Mouse (Mus musculus) midbrain, embryonic 11.5 days (tissue): Measurements from ENCODE around the gene Camk2d. TPM values are rescaled to one million over a fixed set of nuclear protein-coding genes. Genes with fewer than 3 reads are reported as not detected.

Experiments used
- ATAC-seq: fragments of 200-750 bp; cut with Nextera tagmentation; 2 replicates; pipeline ENCODE4 v1.8.0; 2017; ENCODE audit warnings: moderate TSS enrichment, moderate library complexity; ENCODE audit not compliant: low FRiP score
- DNase-seq: peaks from one replicate; pipeline ENCODE4 v3.0.0; 2015; ENCODE audit warnings: low spot score; ENCODE audit errors: missing footprints
- H3K27ac ChIP-seq: fragments of 300-500 bp; sonication (generic); 2 replicates; pipeline ENCODE4 v1.5.1; 2014; ENCODE audit warnings: low read depth, low read length
- H3K27me3 ChIP-seq: fragments of 300-500 bp; sonication (generic); 2 replicates; pipeline ENCODE4 v1.6.1; 2014; ENCODE audit warnings: mild to moderate bottlenecking, low read length, moderate library complexity, mixed read lengths; ENCODE audit not compliant: control insufficient read depth, insufficient read depth
- H3K36me3 ChIP-seq: fragments of 300-500 bp; sonication (generic); 2 replicates; pipeline ENCODE4 v1.6.1; 2014; ENCODE audit warnings: mild to moderate bottlenecking, low read length, moderate library complexity, mixed read lengths; ENCODE audit not compliant: control insufficient read depth, insufficient read depth
- H3K4me1 ChIP-seq: fragments of 300-500 bp; sonication (generic); 2 replicates; pipeline ENCODE4 v1.6.1; 2014; ENCODE audit warnings: low read length; ENCODE audit not compliant: control insufficient read depth, insufficient read depth
- H3K4me2 ChIP-seq: fragments of 300-500 bp; sonication (generic); 2 replicates; pipeline ENCODE4 v1.6.1; 2014; ENCODE audit warnings: mild to moderate bottlenecking, moderate library complexity
- H3K4me3 ChIP-seq: fragments of 300-500 bp; sonication (generic); 2 replicates; pipeline ENCODE4 v1.5.1; 2014; ENCODE audit warnings: low read depth, low read length
- H3K9ac ChIP-seq: fragments of 300-500 bp; sonication (generic); 2 replicates; pipeline ENCODE4 v1.6.1; 2014; ENCODE audit warnings: low read length
- H3K9me3 ChIP-seq: fragments of 300-500 bp; sonication (generic); 2 replicates; pipeline ENCODE4 v1.6.1; 2016; ENCODE audit warnings: low read length; ENCODE audit not compliant: control insufficient read depth
- WGBS: fragments of 180-500 bp; shearing (Covaris S2); extraction: QIAGEN DNeasy Blood & Tissue Kit; methylation state at CpG from one replicate; pipeline ENCODE4 v1.1.7; 2014; 5-methylcytosine and 5-hydroxymethylcytosine counted together
- polyA plus RNA-seq: library from polyadenylated mRNA; unstranded; fragments of >200 nt; fragmentation: Nextera tagmentation; extraction: Ambion mirVana; gene quantifications from 2 replicates; pipeline ENCODE4 v1.2.1, GENCODE M21; 2014

Camk2d gene
- polyA plus RNA-seq = 13.5 TPM in 2 replicates

DNA sequence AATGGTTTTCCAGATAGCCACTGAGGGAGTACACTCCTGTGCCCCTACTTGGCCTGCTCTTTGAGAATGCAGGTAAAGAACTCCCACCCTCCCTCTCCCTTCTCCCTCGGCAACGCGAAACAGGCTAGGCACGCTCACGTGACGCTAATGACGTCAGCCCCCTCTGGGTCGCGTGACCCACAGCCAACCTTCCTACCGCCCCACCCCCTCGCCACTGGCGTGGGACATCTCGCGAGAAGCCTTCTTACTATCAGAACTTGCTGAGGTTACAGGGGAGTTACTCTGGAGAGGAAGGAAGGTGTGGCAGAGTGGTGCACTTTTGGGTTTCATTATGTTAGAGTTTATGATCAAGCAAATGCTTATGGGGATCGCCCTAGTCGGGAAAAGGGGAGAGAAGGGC lies at the start of gene Camk2d:
TSS of gene Camk2d (plus strand) at position 217 of the 400 bp plus-strand sequence.
- Histone ChIP-seq H3K27me3 (no peaks in the 10 kb centered on the region), H3K4me2 (peak within 1 kb of the TSS; percentile 97), H3K9me3 (no peaks in the 10 kb centered on the region), H3K4me3 (peak within 1 kb of the TSS; percentile 65), H3K4me1 (peaks cover 5% of the 10 kb centered on the region; the same call in 1 of the 2 replicates), H3K27ac (peak within 1 kb of the TSS; percentile 89), H3K36me3 (no peaks in the 10 kb centered on the region), H3K9ac (peak within 1 kb of the TSS; percentile 81)
- under 1% methylated on average over 16 of the region's 16 CpGs for WGBS
- DNase-seq (no peak), ATAC-seq (peak; percentile 90)

DNA sequence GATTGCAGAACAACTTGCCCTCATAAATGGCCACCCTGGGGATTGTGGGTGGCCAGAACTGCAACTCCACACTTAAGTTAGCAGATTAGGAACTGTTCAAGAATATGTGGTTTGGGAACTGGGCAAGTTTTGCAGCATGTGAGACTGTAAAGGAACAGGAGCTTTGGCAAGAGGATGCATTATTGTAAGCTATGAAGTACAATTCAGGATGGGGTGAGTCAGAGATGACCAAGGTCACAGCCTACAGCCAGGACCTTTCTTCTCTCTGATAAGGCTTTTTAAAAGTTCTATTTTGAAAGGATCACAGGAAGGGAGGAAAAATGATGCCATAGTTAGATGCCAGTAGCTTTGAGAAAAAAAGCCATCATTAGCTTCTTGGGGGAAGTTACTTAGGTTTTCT lies 48.2 kb upstream of the Camk2d start:
- H3K36me3 ChIP-seq = no peaks in the 10 kb centered on the region
- H3K27me3 ChIP-seq = no peaks in the 10 kb centered on the region
- no peak overlapping the region for H3K4me2 ChIP-seq
- DNase-seq (no peak), ATAC-seq (no peak)
- H3K4me1 ChIP-seq = no peaks in the 10 kb centered on the region
- H3K27ac ChIP-seq = no peak overlapping the region
- H3K4me3 ChIP-seq = no peak overlapping the region
- H3K9me3 ChIP-seq = no peaks in the 10 kb centered on the region
- no peak overlapping the region for H3K9ac ChIP-seq

DNA sequence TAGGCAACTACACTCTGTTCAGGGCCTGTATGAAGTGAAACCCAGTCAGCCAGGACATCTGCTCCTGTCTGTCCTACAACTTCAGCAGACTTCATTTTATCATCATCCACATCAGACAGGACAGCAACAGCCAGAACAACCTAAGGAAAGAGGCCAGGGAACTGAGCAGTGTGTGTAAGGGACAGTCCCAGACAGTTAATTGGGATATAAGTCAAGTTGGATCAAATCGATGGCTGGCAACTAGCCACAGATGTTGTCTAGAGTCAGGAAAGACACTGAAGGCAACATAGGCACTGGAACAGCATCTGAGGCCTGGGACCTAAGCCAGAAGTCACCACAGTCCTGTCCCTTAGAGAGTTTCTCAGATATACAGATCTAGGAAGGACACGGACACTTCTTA lies 32.5 kb upstream of the Camk2d start:
- Histone ChIP-seq H3K4me1 (no peaks in the 10 kb centered on the region), H3K9me3 (no peaks in the 10 kb centered on the region), H3K4me3 (no peak overlapping the region), H3K9ac (no peak overlapping the region), H3K27ac (no peak overlapping the region), H3K27me3 (no peaks in the 10 kb centered on the region), H3K4me2 (no peak overlapping the region), H3K36me3 (no peaks in the 10 kb centered on the region)
- ATAC-seq = no peak
- DNase-seq = no peak
- 89% methylated on average over 2 of the region's 2 CpGs for WGBS

DNA sequence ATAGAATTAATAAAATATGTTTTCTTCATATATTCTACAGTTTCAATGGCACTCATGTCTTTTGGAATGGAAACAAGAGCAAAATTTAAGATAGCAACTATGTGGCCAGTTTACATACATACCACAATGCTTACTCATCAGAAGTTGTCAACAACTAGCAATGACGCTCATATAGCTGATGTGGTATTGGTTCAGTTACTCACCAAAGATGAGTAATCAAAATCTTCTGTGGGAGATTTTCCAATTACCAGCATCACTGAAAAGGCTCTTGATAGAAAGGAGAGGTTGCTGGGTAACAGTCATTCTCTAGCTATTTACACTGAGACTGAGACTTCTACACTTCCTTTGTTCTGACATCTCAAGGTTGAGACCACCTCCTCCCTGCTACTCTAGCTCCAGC lies 25.5 kb upstream of the Camk2d start:
- H3K4me3 ChIP-seq = no peak overlapping the region
- no peaks in the 10 kb centered on the region for H3K36me3 ChIP-seq
- H3K9ac ChIP-seq = no peak overlapping the region
- H3K4me1 ChIP-seq = no peaks in the 10 kb centered on the region
- 89% methylated on average over 1 of the region's 1 CpGs for WGBS
- ATAC-seq = no peak
- DNase-seq = no peak
- H3K9me3 ChIP-seq = no peaks in the 10 kb centered on the region
- no peak overlapping the region for H3K4me2 ChIP-seq
- H3K27ac ChIP-seq = no peak overlapping the region
- H3K27me3 ChIP-seq = no peaks in the 10 kb centered on the region

DNA sequence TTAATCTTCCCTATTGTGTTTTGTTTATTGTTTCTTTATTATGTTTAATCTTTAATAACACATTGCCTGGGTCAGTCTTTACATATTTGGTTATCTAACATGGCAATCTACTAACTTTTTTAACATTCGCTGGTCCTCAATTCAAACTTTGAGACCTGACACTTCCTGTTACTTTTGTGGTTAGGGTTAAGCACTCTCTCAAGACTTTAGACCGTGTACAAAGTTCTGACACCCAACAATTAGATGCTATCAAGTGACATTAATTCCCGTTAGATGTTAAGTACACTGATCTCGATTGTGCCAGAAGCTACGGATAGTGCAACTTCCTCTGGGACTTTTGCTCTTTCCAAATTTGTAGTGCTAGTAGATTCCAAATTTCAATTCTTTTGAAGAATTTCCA lies 23.2 kb upstream of the Camk2d start:
- H3K36me3 ChIP-seq = no peaks in the 10 kb centered on the region
- 82% methylated on average over 5 of the region's 5 CpGs for WGBS
- no peaks in the 10 kb centered on the region for H3K27me3 ChIP-seq
- H3K4me2 ChIP-seq = no peak overlapping the region
- no peak for DNase-seq
- ATAC-seq = no peak
- H3K4me3 ChIP-seq = no peak overlapping the region
- no peaks in the 10 kb centered on the region for H3K9me3 ChIP-seq
- no peak overlapping the region for H3K27ac ChIP-seq
- no peak overlapping the region for H3K9ac ChIP-seq
- no peaks in the 10 kb centered on the region for H3K4me1 ChIP-seq

DNA sequence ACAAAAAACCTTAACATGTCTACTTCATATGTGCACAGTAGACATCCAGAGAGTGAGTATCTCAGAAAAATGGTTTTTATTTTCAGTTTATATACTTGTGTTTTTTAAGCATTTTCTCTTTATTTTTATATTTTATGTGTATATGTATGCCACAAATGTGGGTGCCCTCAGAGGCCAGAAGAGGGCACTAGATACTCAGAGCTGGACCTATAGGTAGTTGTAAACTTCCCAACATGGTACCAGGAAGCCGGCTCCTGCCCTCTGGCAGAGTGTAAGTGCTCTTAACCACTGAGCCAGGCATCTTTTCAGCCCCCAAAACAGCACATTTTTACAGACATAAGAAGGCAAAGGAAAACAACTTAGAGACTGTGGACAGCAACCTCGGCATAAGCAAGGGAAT lies 20.2 kb upstream of the Camk2d start:
- no peaks in the 10 kb centered on the region for H3K9me3 ChIP-seq
- 54% methylated on average over 2 of the region's 2 CpGs for WGBS
- no peaks in the 10 kb centered on the region for H3K4me1 ChIP-seq
- H3K4me2 ChIP-seq = no peak overlapping the region
- no peak overlapping the region for H3K9ac ChIP-seq
- H3K4me3 ChIP-seq = no peak overlapping the region
- no peak for DNase-seq
- H3K27ac ChIP-seq = no peak overlapping the region
- H3K36me3 ChIP-seq = no peaks in the 10 kb centered on the region
- no peaks in the 10 kb centered on the region for H3K27me3 ChIP-seq
- ATAC-seq = no peak

DNA sequence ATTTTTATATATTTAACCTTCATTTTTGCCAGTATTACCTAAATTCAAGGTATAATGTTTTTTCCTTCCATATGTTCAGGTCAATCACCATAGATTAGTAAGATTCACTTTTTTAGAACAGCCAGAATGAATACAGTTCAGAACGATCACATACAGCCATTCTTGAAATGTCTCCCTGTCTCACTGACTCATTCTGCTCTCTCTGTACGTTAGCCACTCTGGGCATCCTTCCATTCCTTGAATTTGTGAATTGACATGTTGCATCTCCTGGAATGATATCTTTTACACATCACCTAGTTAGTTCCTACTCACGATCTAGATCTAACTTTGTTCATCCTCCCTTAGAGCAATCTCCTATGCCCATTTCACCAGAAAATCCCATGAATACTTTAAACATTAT lies 10.0 kb upstream of the Camk2d start:
- H3K4me2 ChIP-seq = no peak overlapping the region
- H3K36me3 ChIP-seq = no peaks in the 10 kb centered on the region
- no peak overlapping the region for H3K27ac ChIP-seq
- H3K9me3 ChIP-seq = no peaks in the 10 kb centered on the region
- no peak overlapping the region for H3K9ac ChIP-seq
- DNase-seq (no peak), ATAC-seq (no peak)
- H3K4me3 ChIP-seq = no peak overlapping the region
- no peaks in the 10 kb centered on the region for H3K4me1 ChIP-seq
- 86% methylated on average over 3 of the region's 3 CpGs for WGBS
- no peaks in the 10 kb centered on the region for H3K27me3 ChIP-seq

DNA sequence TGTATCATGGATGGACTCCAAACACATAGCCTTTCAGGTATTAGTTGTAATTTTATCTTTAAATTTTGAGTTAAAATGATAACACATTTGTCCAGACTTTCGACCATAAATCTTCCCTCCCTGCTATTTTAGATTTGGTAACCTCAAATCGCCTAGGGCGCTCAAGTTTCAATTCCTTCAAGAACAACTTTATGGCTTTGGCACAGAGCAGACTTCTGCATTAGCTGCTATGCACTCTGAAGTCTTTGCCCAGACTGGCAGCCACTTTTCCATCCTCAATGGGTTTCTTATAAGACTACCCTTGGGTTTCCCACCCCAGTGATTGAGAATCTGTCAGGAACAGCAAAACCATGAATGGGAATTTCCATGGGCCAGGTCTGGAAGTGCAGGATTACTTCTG lies 8.6 kb upstream of the Camk2d start:
- Histone ChIP-seq H3K9me3 (no peaks in the 10 kb centered on the region), H3K9ac (no peak overlapping the region), H3K27ac (no peak overlapping the region), H3K4me2 (no peak overlapping the region), H3K36me3 (no peaks in the 10 kb centered on the region), H3K27me3 (no peaks in the 10 kb centered on the region), H3K4me1 (no peaks in the 10 kb centered on the region), H3K4me3 (no peak overlapping the region)
- ATAC-seq (no peak), DNase-seq (no peak)
- 81% methylated on average over 3 of the region's 3 CpGs for WGBS

DNA sequence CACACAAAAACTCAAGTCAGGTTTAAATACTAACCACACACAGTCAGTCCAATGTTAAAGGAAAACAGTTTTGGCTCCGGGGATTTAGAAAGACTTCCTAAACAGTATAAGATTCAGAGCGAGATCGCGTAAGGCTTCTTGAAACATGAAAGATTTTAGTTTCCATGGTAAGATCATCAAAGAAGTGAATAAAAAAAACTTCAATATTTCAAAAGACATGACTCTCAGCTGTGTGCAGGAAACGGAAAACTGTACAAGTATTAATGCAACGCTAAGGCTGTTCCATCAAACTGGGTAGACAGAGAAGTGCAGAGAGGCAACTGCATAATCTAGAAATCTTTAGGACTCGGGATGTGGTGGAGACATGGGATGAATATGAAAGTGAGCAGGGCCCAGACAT lies 6.5 kb upstream of the Camk2d start:
- WGBS = 91% methylated on average over 7 of the region's 7 CpGs
- no peak overlapping the region for H3K4me3 ChIP-seq

DNA sequence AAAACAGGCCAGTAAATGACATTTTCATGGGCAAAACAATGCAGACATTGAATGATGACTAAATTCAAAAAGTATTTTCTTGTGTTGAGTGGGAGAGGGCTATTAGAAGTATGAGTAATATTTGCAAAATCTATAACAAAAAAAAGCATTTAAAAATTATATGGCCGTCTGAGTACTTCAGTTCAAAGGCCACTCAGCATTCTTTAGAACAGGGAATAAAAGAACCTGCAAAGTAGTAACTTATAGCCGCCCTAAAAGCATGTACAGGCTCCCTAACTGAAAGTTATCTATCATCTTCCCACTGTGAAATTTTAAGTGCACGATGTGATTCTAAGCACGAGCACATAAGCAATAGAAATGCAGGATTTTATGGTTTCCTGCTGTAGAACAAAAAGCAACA lies 646 bp upstream of the Camk2d start:
- H3K27ac ChIP-seq = no peak overlapping the region
- DNase-seq = peak; percentile 82
- H3K36me3 ChIP-seq = no peaks in the 10 kb centered on the region
- H3K4me1 ChIP-seq = peaks cover 5% of the 10 kb centered on the region; the same call in 1 of the 2 replicates
- H3K9ac ChIP-seq = no peak overlapping the region
- ATAC-seq = no peak
- no peak overlapping the region for H3K4me3 ChIP-seq
- H3K27me3 ChIP-seq = no peaks in the 10 kb centered on the region
- WGBS = 71% methylated on average over 4 of the region's 4 CpGs
- no peaks in the 10 kb centered on the region for H3K9me3 ChIP-seq
- peak overlapping the region; percentile 97; the same call in 1 of the 2 replicates for H3K4me2 ChIP-seq

More for the DNA sequence above, 6.5 kb upstream of the Camk2d start:
- no peak for ATAC-seq
- no peaks in the 10 kb centered on the region for H3K4me1 ChIP-seq
- no peaks in the 10 kb centered on the region for H3K9me3 ChIP-seq
- H3K27ac ChIP-seq = no peak overlapping the region
- H3K4me2 ChIP-seq = no peak overlapping the region
- H3K27me3 ChIP-seq = no peaks in the 10 kb centered on the region
- DNase-seq = no peak
- H3K36me3 ChIP-seq = no peaks in the 10 kb centered on the region
- H3K9ac ChIP-seq = no peak overlapping the region
